Mouse (Mus musculus) embryonic stem cell, embryonic (primary cell): ENCODE measurements at regions not wholly inside any gene's neighbourhood (a gene's known extent, or its start where the extent isn't known, plus 50 kb on each side); places are given as distances from the start of the nearest gene placed in this dataset.

Experiments
- CTCF ChIA-PET, 4 experiments: fragments of 300-600 bp in 2 of 4; fragments of 350-600 bp in 2 of 4; sonication (Branson Sonifier 250); formaldehyde crosslinking; loops; one replicate each; lab custom pipeline; 2022; ENCODE audit warnings: inconsistent platforms in 2 of 4; lab: Charles Lee
- POLR2A ChIA-PET, 4 experiments: fragments of 300-600 bp in 2 of 4; fragments of 350-600 bp in 2 of 4; sonication (Branson Sonifier 250); formaldehyde crosslinking; loops; one replicate each; lab custom pipeline; 2022; ENCODE audit warnings: antibody characterized with exemption in 4 of 4, inconsistent platforms in 1 of 4; lab: Charles Lee

DNA sequence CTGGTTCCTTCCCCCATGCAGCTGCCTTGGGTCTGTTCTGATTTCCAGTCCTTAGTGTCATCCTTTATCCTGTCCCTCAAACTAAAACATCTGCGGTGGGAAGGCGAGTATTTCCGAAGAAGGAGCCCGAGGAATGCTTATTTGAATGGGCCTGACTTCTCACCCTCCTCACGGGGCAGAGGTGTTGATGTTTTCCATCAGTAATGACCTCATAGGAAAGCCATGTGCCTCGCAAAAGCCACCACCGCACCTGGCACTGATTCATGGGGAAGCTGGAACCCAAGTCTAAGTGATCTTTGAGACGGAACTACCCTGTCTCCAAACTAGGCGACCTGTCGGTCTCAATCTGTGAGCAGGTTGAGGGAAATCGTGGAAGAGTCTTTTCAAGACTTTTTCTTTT lies 117.8 kb upstream of the Dkk2 start:
- ChIA-PET CTCF (interaction anchor here in 1 of 4 experiments (0.8 kb wide), 1 partner anchor 9 kb away, joined by 3 read pairs; no protein-coding TSS in a partner anchor), POLR2A (no interaction called here)

DNA sequence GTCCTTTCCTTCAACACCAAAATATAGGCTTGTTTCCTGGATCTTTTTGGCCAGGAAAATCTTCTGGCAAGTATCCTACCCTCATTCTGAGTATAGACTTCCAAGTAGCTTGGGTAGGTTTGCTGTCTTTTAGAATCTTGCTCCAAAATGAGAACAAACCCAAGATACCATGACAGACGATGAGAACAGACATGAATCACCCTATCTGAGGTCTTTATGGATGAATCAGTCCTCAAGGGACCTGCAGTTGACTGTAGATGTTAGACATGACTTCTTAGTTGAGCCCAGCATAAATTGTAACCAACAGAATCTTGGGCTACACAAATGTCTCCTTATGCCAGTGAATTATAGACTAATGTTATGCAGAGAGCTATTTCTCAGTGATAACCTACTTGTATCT lies 114.3 kb upstream of the Dkk2 start:
- ChIA-PET POLR2A (no interaction called here), CTCF (no interaction called here)

DNA sequence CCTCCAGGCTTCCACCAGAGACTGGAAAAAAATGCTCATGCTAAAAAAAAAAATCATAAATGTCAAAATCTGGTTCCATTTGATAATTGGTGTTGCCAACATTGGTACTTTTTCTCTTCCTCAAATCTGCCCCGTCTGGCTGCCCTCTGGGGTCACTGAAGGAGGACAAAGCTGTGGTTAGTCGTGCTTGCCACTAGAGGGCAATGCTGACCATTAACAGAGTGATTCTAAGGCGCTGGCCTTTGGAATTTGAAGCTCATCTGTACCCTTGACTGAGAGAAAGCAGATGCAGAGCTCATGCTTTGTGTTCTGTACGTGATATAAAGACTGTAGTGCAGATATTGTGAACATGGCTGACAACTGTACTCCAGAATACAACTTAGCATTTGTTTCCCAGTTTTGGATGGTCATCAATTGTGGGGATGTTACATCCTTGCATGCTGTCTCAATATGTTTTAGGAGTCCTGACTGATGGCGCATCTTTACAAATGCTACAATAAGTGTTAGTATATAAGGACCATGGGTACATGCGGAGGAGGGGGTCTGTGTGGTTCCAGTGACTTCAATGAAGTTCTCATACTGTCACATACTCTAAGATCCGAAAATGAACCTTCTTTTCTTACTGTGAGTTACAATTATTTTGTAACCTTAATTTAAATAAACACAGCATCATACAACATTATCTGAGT lies 109.0 kb upstream of the Dkk2 start:
- POLR2A ChIA-PET = interaction anchor here in 2 of 4 experiments (0.6 to 0.8 kb wide), 3 partner anchors 77 to 1035 kb away, joined by 3 to 4 read pairs (median 3); no protein-coding TSS in a partner anchor
- CTCF ChIA-PET = interaction anchor here (0.6 to 1.4 kb wide), 17 partner anchors 9 to 1400 kb away, joined by 3 to 8 read pairs (median 3); partner anchors contain the start of gene Dkk2 (in 1 of the 4)

DNA sequence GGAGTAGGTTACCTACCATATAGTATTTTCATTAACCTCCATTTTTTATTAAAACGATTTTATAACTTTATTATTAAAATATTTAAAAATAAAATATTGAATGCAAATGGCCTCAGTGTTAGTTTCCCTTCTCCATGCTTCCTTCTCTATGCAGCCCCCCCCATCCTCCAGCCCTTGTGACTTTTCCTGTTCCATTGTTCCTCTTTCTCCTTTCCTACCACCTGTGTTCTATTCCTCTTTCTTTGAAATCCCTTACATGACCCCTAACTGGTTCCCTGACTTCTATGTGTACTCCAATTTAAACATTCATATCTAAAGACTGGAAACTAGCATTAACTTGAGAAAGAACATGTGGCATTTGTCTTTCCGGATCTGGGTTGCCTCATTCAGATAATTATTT lies 101.8 kb upstream of the Dkk2 start:
- CTCF ChIA-PET = no interaction called here
- POLR2A ChIA-PET = no interaction called here

DNA sequence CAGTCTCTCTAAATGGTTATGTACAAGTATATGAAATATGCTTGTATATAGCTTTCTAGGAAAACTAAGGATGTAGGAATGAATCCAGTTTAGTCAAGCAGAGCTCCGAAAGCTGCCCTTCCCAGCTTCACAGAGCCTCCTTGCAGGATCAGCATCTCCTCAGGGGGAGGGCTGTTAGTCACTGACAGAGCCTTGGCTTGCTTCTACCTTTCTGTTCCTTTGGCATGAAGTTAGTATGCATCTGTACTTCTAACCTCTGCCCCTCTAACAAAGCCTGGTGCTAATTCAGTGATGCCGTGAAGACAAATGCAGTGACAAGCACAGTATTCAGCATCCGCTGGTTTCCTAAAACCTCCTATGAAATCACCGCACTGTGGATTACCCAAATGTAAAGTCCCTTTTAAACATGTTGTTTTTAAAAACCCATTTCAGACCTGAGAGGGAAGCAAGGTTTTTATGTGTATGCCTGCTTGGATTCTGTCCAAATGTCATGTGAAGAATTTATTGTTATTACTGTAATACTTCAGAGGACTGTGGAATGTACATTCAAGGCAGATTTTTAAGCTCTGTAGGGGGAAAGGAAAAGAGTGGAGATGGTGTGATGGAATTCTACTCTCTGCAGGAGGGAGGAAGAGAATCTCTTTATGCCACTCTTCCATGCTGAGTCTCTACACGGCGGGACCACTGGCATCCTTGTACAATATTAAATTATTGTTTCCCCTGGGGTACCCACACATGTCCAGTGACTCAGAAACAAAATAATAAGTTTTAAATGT lies 86.1 kb upstream of the Dkk2 start:
- ChIA-PET CTCF (no interaction called here), POLR2A (no interaction called here)

DNA sequence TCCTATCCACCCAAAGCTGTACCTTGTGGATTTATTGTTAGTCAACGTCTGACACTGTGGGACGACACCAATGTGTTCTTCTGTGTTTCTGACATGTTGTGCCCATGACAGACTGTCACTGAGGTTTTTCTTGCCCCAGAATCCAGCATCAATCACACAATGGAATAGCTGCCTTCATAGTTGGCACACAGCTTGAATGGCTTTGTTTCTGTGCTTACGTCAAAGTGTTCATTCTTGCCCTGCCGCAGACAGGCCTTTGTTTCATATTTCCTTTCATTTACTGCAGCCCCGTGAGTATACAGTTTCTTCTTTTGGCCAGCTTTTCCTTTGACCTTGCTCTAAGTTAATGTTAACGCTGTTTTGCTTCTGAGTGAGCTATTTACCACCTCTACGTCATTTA lies 78.9 kb upstream of the Dkk2 start:
- ChIA-PET CTCF (no interaction called here), POLR2A (no interaction called here)

DNA sequence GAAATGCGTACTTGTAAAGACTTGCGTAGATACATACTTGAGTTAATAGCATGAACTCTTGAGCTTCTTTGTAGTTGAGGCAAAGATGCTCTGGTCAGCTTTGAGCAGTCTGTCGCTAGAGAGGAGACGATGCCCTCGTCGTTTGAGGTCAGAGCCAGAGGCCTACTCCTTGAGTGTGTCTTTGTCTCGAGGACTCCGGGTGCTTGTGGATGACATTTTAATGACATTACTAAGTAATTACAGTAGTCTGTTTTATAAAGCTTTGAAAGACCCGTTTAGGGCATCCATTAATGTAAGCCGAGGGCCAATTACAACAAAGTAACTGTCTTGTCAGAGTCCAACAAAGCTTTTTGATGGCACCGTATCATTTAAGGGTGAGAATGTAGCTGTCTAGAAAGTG lies 78.2 kb upstream of the Dkk2 start:
- POLR2A ChIA-PET = no interaction called here
- CTCF ChIA-PET = interaction anchor here in 1 of 4 experiments (0.5 kb wide), 1 partner anchor 332 kb away, joined by 4 read pairs; no protein-coding TSS in a partner anchor

DNA sequence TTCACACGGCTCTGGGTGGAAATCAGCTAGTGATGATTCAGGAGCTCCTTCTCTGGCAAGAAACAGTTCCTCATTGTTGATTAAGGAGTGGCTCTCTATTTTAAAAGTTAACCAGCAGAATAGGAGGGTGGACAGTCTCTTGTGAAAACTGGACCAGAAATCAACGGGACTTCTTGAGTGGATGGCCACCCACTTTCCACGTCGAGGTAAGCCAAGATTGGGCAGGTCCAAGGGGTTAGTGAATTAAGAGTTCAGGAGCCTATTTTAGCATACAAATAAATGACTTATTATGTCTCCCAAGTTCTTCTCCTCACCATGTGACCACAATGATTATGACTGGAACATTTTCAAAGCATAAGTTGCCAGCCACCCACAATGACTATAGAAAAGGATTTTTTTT lies 77.7 kb upstream of the Dkk2 start:
- ChIA-PET POLR2A (no interaction called here), CTCF (no interaction called here)

DNA sequence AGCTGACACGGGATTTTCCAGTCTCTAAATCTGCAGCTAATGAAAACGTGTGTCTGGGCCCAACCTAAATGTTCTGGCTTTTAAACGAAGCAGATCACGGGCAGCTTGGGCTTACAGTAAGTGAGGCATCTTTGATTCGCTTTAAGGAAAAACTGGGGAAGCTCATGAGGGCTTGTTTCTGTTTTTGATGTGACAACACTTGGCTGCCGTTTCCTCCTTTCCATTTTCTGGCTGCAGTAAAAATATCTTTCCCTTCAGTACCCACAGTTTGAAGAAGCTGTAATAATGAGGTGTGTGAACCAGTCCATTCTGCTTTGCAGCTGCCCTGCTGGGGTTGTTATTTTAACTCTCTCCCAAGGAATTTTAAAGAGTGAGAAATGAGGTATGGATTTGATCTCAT lies 69.9 kb upstream of the Dkk2 start:
- CTCF ChIA-PET = no interaction called here
- POLR2A ChIA-PET = no interaction called here

DNA sequence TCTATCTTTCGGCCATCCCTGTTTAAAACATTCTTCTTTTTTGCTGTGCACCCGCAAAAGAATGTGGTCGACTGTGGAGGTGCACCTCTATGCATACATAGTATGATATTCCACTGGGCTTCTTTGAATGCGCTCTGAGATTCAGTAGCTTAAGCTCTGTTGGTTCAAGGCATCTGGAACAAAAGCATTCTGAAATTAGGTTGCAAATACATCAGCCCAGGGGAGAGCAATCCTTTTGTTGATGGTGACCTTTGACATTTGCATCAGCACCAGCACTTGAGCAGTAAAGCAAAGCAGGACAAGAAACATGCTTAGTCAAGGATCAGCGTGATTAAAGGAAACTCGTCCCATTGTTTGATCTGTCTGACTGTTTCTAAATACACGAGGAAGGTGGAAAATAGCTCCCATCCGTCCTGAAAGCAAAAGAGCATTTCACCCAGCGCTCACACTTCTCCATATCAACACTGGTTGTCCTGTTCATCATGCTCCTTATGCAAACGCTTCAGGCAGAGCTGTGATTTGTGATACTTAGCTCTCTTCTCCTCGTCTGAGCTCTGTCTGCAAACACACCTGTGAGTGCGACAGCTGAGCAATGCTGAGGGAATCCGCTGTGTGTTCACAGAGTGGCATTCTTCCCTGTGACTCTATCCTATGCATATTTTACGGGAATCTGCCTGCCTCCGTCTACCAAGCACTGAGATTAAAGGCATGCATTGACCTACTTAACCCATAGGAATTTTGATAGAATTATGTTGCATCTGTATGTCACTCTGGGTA lies 67.4 kb upstream of the Dkk2 start:
- CTCF ChIA-PET = interaction anchor here in 1 of 4 experiments (0.6 kb wide), 1 partner anchor 51 kb away, joined by 4 read pairs; no protein-coding TSS in a partner anchor
- POLR2A ChIA-PET = no interaction called here

DNA sequence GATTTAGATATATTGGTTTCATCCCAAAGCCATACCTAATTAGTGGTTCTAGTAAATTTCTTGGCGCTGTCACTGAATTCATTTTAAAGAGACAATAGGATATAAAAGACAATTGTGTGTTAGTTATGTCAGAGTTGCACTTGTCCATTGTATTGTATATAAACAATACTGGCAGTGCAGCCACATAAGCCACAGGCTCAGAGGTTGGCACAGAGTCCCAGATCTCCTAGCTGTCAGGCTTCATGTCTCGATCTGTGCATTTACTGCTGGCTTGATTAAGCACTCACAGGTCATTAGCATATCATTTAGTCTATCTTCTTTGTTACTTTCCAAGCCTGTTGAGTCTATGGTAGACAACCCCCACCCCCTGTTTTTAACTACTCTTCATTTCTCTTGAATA lies 66.6 kb upstream of the Dkk2 start:
- ChIA-PET CTCF (no interaction called here), POLR2A (interaction anchor here in 1 of 4 experiments (0.9 kb wide), 1 partner anchor 14 kb away, joined by 3 read pairs; no protein-coding TSS in a partner anchor)

DNA sequence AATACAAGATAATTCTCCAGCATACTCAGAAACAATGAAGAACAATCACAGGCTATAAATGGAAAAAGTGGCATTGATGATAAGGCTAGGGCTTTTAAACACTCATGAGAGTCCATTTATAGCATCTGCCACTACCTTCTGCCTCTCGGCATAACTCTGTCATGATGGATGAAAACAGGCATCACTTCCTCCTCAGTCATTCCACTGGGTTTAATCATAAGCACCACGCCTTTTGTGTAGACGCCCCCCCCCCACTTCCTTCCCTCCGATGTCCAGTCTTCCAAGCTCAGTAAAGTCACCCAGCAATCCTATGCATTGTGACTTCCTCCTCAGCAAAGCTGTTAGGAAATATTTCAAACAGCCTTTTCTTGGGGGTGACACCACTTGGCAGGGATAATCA lies 63.1 kb upstream of the Dkk2 start:
- POLR2A ChIA-PET = interaction anchor here in 1 of 4 experiments (0.6 kb wide), 1 partner anchor 20 kb away, joined by 7 read pairs; no protein-coding TSS in a partner anchor
- CTCF ChIA-PET = no interaction called here

DNA sequence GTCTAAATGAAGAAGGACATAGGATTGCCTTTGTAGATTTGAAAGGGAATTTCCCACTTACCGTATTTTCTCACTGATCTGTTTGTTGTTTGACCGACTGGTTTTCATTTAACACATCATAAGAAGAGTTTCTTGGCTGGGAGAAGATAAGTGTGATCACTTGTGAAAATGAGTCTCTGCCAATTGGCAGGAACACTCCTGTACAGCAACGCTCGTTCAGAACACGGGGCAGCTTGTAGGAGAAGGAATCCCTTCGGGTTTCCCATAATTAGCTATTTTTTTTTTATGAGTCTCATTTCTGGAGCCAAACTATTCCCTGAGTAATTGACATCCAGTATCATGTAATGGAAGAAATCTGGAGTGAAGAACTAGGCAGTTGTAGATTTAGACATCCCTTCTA lies 61.8 kb upstream of the Dkk2 start:
- POLR2A ChIA-PET = no interaction called here

DNA sequence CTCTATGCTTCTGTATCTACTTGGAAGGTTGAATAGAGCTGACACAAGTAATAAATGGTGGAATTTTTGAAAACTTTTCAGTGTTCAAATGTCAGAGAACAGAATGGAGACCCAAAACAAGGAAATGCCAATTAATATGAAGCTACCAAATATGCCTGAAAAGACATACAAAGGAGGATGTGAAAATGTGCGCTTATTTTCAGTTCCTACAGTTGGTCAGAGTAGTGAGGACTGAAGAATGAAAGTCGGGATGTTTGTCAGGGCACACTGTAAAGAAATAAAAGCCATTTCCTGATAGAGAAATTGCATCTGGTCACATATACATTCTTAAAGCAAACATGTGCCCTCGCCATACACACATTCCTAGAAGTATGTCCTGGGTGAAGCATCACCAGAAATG lies 56.0 kb upstream of the Dkk2 start:
- CTCF ChIA-PET = interaction anchor here in 1 of 4 experiments (0.7 kb wide), 1 partner anchor 43 kb away, joined by 3 read pairs; no protein-coding TSS in a partner anchor
- POLR2A ChIA-PET = no interaction called here

More for the DNA sequence above, 61.8 kb upstream of the Dkk2 start:
- CTCF ChIA-PET = interaction anchor here in 1 of 4 experiments (0.6 kb wide), 1 partner anchor 134 kb away, joined by 6 read pairs; no protein-coding TSS in a partner anchor

DNA sequence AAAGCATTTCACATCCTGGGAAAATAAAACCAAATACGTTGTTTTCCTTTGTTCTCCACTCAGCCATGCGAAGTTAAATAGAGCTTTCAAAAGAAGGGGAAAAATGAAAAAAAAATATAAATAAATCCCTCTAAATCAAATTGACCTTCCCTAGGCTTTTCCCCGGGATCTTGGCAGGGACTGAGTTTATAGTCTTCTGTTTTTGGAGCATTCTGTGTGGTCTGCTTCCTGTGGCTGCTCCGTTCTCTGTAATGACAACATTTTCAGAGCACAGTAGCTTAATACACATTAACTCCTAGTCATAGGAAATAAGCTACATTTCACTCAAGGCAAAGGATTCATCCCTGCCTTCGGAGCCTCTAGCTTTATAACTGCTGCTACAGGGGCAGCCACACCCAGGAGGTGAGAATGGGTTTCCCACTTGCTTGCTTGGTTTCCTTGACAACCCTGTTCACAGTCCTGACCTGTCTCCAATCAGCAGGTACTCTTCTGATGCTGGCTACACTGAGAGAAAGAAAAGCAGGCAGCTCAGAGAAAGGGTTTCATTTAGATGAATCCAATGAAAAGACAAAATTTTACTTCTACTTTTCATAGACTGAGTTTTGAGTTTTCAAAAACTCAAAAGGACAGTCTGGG lies 51.9 kb upstream of the Dkk2 start:
- POLR2A ChIA-PET = interaction anchor here in 1 of 4 experiments (0.6 kb wide), 1 partner anchor 14 kb away, joined by 3 read pairs; no protein-coding TSS in a partner anchor
- CTCF ChIA-PET = no interaction called here

DNA sequence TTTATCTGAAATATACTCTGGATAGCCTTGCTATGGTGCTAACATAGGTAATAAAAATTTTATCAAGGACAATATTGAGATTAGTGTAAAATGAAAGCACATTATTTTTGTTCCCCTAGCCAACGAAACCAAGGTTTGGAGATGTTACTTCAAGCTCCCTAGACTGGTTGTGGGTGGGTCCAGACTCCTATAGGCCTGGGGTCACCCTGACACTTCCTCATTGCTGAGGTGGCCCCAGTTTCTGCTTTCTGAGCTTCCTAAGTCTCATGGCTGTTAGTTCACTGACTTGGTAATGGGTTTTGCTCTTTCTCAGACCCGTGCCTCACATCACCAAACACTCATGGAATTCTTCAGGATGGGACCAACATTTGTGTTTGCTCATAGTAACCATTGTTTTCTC lies 49.9 kb upstream of the Dkk2 start:
- ChIA-PET CTCF (no interaction called here), POLR2A (no interaction called here)
